Mouse (Mus musculus): Measurements from ENCODE around the gene Mkln1. TPM values are rescaled to one million over a fixed set of nuclear protein-coding genes. Genes with fewer than 3 reads are reported as not detected.
A peak's percentile ranks its signal among the peaks of the same experiment; 100 is the strongest.

Mkln1 gene
- 100 to 1,000 TPM; 189 to 196 TPM for total RNA-seq (2021)
- long read RNA-seq, experiment 1, full-length matches to known transcripts = 98 of 110 reads
- long read RNA-seq, experiment 1, partial matches to known transcripts = 0 of 110 reads
- long read RNA-seq, experiment 1, other reads (novel, unspliced or antisense) = 12 of 110 reads
- long read RNA-seq, experiment 2, full-length matches to known transcripts = 150 of 177 reads
- long read RNA-seq, experiment 2, partial matches to known transcripts = 9 of 177 reads
- long read RNA-seq, experiment 2, other reads (novel, unspliced or antisense) = 18 of 177 reads

DNA sequence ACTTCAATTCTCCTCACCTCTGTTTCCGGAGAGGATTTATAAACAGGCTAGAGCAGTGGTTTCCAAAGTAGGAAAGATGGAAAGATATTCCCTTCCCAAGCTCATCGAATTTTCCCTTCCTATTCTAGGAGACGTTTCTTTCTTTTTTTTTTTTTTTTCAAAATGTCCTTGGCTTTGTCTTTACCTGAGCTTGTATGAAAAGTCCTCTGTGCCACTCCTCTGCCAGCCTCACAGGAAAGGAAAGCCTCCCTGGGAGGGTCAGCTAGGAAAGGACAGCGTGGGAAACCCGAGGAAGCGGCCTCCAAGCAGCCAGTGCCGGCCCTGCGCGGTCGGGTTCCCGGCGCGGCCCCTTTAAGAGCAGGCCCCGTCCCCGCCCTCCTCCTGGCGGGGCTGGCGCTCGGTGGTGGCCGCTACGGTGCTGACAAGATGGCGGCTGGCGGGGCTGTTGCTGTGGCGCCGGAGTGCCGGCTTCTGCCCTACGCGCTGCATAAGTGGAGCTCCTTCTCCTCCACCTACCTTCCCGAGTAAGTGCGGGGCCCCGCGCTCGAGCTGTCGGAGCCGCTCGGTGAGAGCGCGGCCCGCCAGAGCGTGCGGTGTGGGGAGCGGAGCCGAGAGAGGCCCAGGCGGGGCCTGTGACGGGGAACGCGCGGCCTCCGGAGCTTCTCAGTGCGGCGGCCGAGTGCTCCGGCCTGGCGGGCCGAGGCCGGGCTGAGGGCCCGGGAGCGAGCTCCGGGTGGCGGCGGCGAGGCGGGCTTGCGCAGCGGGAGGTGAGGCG is at the start of gene Mkln1:
Gene Mkln1 (plus strand): TSS at position 305 of the 775 bp plus-strand sequence.
- peak; percentile 89 to 90 for DNase-seq (ENCODE audit: low spot score in 2 of 2)

- no peak for DNase-seq (ENCODE audit: low spot score in 2 of 2)
These were observed 41.9 kb upstream of the Mkln1 start for GRCm38 (mm10) chr6:31356444-31357191.

DNA sequence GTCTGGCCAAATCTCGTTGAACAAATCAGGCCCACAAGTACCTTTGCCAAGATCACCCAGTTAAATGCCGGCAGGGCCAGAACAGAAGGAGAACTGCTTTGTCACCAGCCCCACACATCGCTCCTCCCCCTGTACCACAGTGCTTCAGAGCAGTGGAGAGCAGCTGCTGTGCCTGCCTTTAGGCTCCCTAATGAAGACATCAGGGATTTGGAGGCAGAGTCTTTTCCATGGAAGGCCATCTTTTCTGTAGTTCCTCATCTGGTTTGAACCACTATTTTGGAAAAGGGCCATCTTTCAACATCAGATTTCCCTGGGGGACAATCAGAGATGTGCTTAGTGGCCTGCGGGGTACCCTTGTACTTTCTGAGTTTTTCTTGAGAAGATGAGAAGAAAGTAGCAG is 41.2 kb upstream of the Mkln1 start:
- no peak for DNase-seq (ENCODE audit: low spot score in 2 of 2)

DNA sequence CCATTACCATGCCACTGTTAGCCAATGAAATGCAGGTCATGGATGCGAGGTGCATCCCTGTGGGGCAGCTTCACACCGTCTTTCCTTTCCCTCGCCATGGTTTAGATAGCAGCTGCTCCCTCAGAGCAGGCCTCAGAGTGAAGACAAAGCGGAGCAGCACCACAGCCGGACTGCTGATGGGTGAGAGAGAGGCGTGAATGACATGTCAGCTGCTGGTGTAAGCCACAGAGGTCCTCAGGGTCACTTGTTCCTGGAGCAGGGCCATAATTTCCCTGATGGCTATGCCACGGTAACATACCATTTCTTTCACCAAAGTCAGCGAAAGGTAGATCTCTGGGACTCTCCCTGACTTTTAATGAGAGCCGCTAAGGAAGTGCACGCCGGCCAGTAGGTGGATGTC is 35.9 kb upstream of the Mkln1 start:
- DNase-seq (ENCODE audit: low spot score in 2 of 2) = no peak

DNA sequence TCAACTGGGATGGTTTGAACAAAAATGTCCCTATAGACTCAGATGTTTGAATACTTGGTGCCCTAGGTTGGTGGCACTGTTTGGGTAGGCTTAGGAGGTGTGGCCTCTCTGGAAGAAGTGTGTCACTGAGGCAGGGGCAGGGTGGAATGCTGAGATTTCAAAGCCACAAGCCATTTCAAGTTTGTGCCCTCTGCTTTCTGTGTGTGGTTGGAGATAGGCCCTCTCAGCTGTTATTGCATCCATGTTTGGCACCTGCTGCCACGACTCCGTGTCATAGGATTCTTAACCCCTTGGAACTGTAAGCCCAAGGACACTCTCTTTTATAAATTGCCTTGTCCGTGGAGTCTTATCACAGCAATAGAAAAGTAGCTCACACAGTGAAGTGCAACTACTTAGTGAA is 34.1 kb upstream of the Mkln1 start:
- no peak for DNase-seq (ENCODE audit: low spot score in 2 of 2)

DNA sequence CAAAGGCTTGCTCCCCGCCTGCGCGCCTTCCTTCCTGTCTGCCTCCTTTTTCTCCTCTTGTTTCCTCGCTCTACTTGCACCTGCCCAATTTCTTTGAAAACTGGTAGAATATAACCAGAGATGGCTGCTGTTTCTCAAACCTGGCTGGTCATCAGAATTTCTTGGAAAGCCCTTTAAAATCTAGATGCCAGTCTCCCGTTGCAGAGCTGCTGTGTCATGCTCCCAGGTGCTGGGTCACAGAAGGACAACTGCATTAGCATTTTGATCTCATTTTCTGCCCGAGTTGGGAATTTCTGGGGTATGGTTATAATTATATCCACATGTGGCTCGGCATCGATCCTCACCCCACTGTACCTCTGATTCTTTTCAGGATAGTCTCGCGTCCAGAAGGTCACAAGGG is 30.6 kb upstream of the Mkln1 start:
- no peak for DNase-seq (ENCODE audit: low spot score in 2 of 2)

GRCm38 (mm10) chr6:31368559-31368958 is 30.0 kb upstream of the Mkln1 start:
- no peak for DNase-seq (ENCODE audit: low spot score in 2 of 2)

DNA sequence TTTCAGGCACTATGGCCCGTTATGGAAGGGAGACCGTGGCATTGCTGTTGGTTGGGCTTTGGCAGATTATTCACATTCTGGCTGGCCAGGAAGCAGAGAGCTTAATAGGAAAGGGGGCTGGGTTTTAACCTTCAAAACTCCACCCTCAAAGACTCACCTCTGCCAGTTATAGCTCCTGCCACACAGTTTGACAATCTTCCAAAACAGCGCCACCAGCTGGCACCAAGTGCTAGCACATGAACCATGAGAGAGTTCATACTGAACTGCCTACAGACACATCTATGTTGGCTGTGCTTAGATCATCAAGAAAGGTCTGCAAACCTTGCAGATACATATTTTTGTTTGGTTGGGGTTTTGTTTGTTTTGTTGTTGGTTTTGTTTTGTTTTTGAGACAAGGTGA is 28.7 kb upstream of the Mkln1 start:
- DNase-seq (ENCODE audit: low spot score in 2 of 2) = peak in 1 of 2 experiments; percentile 52

GRCm38 (mm10) chr6:31370550-31371061 is 27.9 kb upstream of the Mkln1 start:
- DNase-seq (ENCODE audit: low spot score in 2 of 2) = peak in 1 of 2 experiments; percentile 40

GRCm38 (mm10) chr6:31371140-31371539 is 27.4 kb upstream of the Mkln1 start:
- DNase-seq (ENCODE audit: low spot score in 2 of 2) = no peak

DNA sequence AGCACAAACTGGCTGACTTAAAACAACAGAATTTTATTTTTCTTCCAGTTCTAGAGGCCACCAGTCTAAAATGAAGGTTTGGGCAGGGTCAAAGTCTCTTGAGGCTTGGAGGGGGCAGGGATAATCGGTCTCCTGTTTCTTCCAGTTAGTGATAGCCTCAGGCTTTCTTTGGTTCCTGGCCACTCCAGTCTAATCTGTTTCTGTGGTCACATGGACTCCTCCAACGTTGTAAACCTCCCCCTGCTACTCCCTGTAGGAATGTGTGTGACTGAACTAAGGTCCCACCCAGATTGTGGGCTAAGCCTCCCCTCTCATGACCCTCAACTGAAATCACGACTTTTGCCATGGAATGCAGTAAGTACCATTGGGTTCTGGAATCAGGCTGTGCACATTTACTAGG is 25.9 kb upstream of the Mkln1 start:
- DNase-seq (ENCODE audit: low spot score in 2 of 2) = no peak

DNA sequence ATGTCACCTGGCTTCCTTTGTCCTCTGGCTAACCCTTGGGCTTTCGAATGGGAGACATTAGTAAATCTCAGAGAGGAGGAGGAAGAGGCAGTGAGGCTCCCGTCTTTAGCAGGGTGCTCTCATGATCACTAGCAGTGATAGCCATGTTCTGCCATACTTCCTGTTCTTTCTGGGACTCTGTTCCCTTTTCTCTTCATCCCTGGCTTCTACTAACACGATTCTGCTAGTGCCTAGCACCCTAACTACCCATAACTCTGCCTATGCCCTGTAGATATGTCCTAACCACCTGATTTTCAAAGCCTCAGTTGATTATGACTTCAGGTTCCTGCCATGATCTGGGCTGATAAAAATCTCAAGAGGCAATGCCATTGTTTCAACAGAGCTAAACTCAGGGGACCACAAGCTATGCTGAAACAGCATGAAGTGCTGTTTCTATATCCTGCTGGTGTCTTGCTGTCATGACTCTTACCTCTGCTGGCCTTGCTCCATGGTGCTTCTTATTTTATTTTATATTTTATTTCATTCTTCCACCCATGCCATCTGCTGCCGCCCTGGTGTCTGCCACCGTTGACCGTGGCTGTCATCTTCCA is 25.4 kb upstream of the Mkln1 start:
- no peak for DNase-seq (ENCODE audit: low spot score in 2 of 2)

GRCm38 (mm10) chr6:31382989-31383388 is 15.5 kb upstream of the Mkln1 start:
- DNase-seq (ENCODE audit: low spot score in 2 of 2) = no peak

- DNase-seq (ENCODE audit: low spot score in 2 of 2) = no peak
These were observed 13.7 kb upstream of the Mkln1 start for GRCm38 (mm10) chr6:31384794-31385193.

GRCm38 (mm10) chr6:31385281-31386145 is 13.0 kb upstream of the Mkln1 start:
- no peak for DNase-seq (ENCODE audit: low spot score in 2 of 2)

DNA sequence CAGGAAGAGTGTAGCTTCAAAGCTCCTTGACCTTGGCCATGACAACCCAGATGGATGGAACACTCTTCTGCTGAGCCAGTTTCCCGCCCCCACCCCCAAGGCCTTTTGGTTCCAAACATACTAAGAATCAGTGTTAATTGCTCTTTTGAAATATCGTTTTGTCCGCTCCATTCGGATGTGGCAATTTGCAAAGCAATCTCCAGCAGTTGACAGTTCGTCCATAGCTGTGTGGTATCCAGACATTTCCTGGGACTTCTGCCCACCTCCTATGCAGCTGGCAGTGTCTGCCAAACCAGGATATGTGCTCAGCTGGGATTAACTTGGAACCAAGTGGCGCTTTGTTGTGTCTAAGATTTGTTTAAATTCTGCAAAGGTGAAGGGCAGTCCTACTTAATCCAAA is 8.8 kb upstream of the Mkln1 start:
- no peak for DNase-seq (ENCODE audit: low spot score in 2 of 2)

DNA sequence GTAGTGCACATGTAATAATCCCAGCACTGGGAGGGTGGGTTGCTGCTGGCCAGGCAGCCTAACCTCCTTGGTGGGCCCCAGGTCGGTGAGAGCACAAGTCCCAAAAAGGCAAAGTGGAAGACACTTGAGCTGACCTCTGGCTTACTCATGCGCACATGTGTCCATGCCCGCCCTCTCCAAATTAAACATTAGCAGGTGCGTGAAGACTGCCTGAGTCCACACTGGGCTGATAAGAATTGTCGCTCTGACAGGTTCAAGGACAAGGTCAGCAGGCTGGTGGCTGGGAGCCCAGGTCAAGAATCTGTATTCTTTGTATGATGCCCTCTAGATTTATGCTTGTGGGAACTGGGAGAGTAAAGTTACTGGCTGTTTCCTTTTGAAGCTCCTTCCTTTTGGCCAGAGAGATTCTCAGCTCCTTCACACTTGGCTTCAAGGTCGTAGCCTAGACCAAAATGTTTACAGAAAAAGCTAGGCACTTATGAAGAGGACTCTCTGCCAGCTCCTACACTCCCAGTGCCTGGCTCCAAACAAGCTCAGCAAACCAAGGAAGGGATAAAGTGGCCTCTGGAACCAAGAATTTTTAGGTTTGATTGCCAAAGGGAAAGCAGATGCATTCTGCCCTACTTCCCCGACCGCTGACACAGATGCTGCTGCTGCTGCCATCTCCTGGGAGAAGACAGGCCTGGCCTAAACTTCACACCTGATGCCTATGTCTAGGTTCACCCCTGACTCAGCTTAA is 8.1 kb upstream of the Mkln1 start:
- DNase-seq (ENCODE audit: low spot score in 2 of 2) = peak in 1 of 2 experiments; percentile 32

GRCm38 (mm10) chr6:31392871-31393270 is 5.7 kb upstream of the Mkln1 start:
- DNase-seq (ENCODE audit: low spot score in 2 of 2) = no peak

- no peak for DNase-seq (ENCODE audit: low spot score in 2 of 2)
These were observed 2.4 kb upstream of the Mkln1 start for GRCm38 (mm10) chr6:31396118-31396517.

DNA sequence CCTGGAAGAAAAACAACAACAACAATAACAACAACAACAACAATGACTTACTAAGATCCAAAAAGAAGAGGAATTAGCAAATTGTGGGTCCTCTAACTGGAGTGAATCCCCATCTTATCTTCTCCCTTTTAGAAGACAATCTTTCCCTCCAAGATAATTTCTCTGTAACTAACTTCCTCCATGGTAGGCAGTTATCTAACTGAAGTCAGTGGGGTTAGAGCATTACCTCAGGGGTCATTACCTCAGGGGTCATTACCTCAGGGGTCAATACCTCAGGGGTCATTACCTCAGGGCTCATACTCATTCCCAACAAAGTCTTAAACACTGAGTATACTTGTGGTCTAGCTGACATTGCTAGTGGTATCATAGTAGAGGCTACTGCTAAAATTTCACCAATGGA is 1.2 kb upstream of the Mkln1 start:
- DNase-seq (ENCODE audit: low spot score in 2 of 2) = no peak
